Mouse (Mus musculus): ENCODE data around the gene Ssr4. TPM values are rescaled to one million over a fixed set of nuclear protein-coding genes. Genes with fewer than 3 reads are reported as not detected.
A peak's percentile ranks its signal among the peaks of the same experiment; 100 is the strongest.
"Not testable (repeated sequence)": the region's sequence is repeated elsewhere in the genome, so short reads cannot be mapped to it uniquely, and the experiment has no call there.

Gene Ssr4
- total RNA-seq (2014; rRNA removed), result 179 and 195 TPM in 2 replicates
- 309 and 426 TPM in 2 replicates for polyA plus RNA-seq (2012; rRNA removed)

- H3K4me3 ChIP-seq (ENCODE audit: insufficient read depth, low read depth, low read length), result peak within 1 kb of the TSS; percentile 86
- WGBS, result under 1% methylated on average over 52 of the region's 52 CpGs
- TF ChIP-seq CTCF (IDR thresholded peaks at IDR 0.05; ENCODE audit: low read depth, low read length), result peak; percentile 23
- peak; percentile 72 for TF ChIP-seq POLR2A (IDR thresholded peaks at IDR 0.05; ENCODE audit: extremely low read depth, insufficient read depth, low read length)
- DNase-seq (ENCODE audit: extremely low read depth, low read depth, low spot score), result peak; percentile 91
- no peaks in the 10 kb centered on the region for H3K27me3 ChIP-seq (ENCODE audit: control insufficient read depth, insufficient read depth, low read length)
- H3K9ac ChIP-seq (ENCODE audit: low read depth, low read length), result peak within 1 kb of the TSS; percentile 91
- peaks cover 17% of the 10 kb centered on the region for H3K4me1 ChIP-seq (ENCODE audit: control insufficient read depth, insufficient read depth, low read length)
- H3K36me3 ChIP-seq (ENCODE audit: control insufficient read depth, insufficient read depth, low read length), result peaks cover 14% of the 10 kb centered on the region; the same call in 1 of the 2 replicates
- H3K79me2 ChIP-seq (ENCODE audit: control insufficient read depth, insufficient read depth, low read length), result peaks cover 9% of the 10 kb centered on the region; the same call in 1 of the 2 replicates
- peak within 1 kb of the TSS; percentile 96 for H3K27ac ChIP-seq (replicated peaks; ENCODE audit: insufficient read depth, low read depth, low read length)
Measured at GRCm38 (mm10) chrX:73786364-73787224, at the start of gene Ssr4, which contains the start of gene Idh3g. Gene Ssr4, plus strand, starts transcription at chrX:73787028. Gene Idh3g, minus strand, starts transcription at chrX:73786897.

GRCm38 (mm10) chrX:73738155-73738554 lies 48.7 kb upstream of the Ssr4 start:
- no peak for DNase-seq (ENCODE audit: extremely low read depth, low read depth, low spot score)

GRCm38 (mm10) chrX:73739151-73739550 lies 47.7 kb upstream of the Ssr4 start:
- Histone ChIP-seq H3K27ac (replicated peaks; ENCODE audit: insufficient read depth, low read depth, low read length) (no peak overlapping the region), H3K4me1 (ENCODE audit: control insufficient read depth, insufficient read depth, low read length) (no peaks in the 10 kb centered on the region), H3K4me3 (ENCODE audit: insufficient read depth, low read depth, low read length) (no peak overlapping the region), H3K79me2 (ENCODE audit: control insufficient read depth, insufficient read depth, low read length) (no peaks in the 10 kb centered on the region), H3K9ac (ENCODE audit: low read depth, low read length) (no peak overlapping the region), H3K27me3 (ENCODE audit: control insufficient read depth, insufficient read depth, low read length) (no peaks in the 10 kb centered on the region), H3K36me3 (ENCODE audit: control insufficient read depth, insufficient read depth, low read length) (no peaks in the 10 kb centered on the region)
- WGBS, result 77% methylated on average over 5 of the region's 5 CpGs
- DNase-seq (ENCODE audit: extremely low read depth, low read depth, low spot score), result no peak
- TF ChIP-seq CTCF (IDR thresholded peaks at IDR 0.05; ENCODE audit: low read depth, low read length) (no peak), POLR2A (IDR thresholded peaks at IDR 0.05; ENCODE audit: extremely low read depth, insufficient read depth, low read length) (no peak)

More at GRCm38 (mm10) chrX:73738155-73738554, 48.7 kb upstream of the Ssr4 start:
- Histone ChIP-seq H3K79me2 (ENCODE audit: control insufficient read depth, insufficient read depth, low read length) (no peaks in the 10 kb centered on the region), H3K9ac (ENCODE audit: low read depth, low read length) (no peak overlapping the region), H3K27me3 (ENCODE audit: control insufficient read depth, insufficient read depth, low read length) (no peaks in the 10 kb centered on the region), H3K4me3 (ENCODE audit: insufficient read depth, low read depth, low read length) (no peak overlapping the region), H3K27ac (replicated peaks; ENCODE audit: insufficient read depth, low read depth, low read length) (no peak overlapping the region), H3K36me3 (ENCODE audit: control insufficient read depth, insufficient read depth, low read length) (peaks cover 2% of the 10 kb centered on the region; the same call in 1 of the 2 replicates), H3K4me1 (ENCODE audit: control insufficient read depth, insufficient read depth, low read length) (no peaks in the 10 kb centered on the region)
- TF ChIP-seq POLR2A (IDR thresholded peaks at IDR 0.05; ENCODE audit: extremely low read depth, insufficient read depth, low read length) (no peak), CTCF (IDR thresholded peaks at IDR 0.05; ENCODE audit: low read depth, low read length) (peak; percentile 30; the same call in 1 of the 2 replicates)
- WGBS, result 83% methylated on average over 1 of the region's 1 CpGs

DNA sequence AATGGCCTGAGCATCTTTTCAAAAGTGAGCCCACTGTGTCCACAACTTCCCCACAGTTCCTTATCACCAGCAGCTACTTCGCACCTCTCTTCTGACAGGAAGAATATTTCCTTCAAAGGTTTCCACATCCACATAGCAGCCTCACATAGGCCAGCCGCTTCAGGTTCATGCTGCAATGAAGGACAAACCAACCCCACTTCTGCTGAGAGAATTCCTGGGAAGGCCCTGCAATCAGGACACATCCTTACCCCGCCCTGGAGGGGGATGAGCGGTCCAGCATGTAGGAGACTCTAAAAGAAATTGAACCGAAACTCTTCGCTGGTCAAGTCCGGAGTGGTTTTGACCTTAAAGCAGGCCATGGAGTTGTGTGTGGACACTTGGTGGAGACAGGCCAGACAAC lies 47.0 kb upstream of the Ssr4 start:
- not testable (repeated sequence) for H3K27me3 ChIP-seq (ENCODE audit: control insufficient read depth, insufficient read depth, low read length); H3K4me3 ChIP-seq (ENCODE audit: insufficient read depth, low read depth, low read length); H3K9ac ChIP-seq (ENCODE audit: low read depth, low read length); H3K79me2 ChIP-seq (ENCODE audit: control insufficient read depth, insufficient read depth, low read length); H3K36me3 ChIP-seq (ENCODE audit: control insufficient read depth, insufficient read depth, low read length); DNase-seq (ENCODE audit: extremely low read depth, low read depth, low spot score); H3K4me1 ChIP-seq (ENCODE audit: control insufficient read depth, insufficient read depth, low read length); H3K27ac ChIP-seq (replicated peaks; ENCODE audit: insufficient read depth, low read depth, low read length)
- 96% methylated on average over 7 of the region's 7 CpGs for WGBS

- no peaks in the 10 kb centered on the region for H3K27me3 ChIP-seq (ENCODE audit: control insufficient read depth, insufficient read depth, low read length)
- H3K9ac ChIP-seq (ENCODE audit: low read depth, low read length), result no peak overlapping the region
- DNase-seq (ENCODE audit: extremely low read depth, low read depth, low spot score), result no peak
- no peak overlapping the region for H3K4me3 ChIP-seq (ENCODE audit: insufficient read depth, low read depth, low read length)
- 86% methylated on average over 1 of the region's 1 CpGs for WGBS
- no peak overlapping the region for H3K27ac ChIP-seq (replicated peaks; ENCODE audit: insufficient read depth, low read depth, low read length)
- TF ChIP-seq CTCF (IDR thresholded peaks at IDR 0.05; ENCODE audit: low read depth, low read length), result no peak
- no peak for TF ChIP-seq POLR2A (IDR thresholded peaks at IDR 0.05; ENCODE audit: extremely low read depth, insufficient read depth, low read length)
- no peaks in the 10 kb centered on the region for H3K79me2 ChIP-seq (ENCODE audit: control insufficient read depth, insufficient read depth, low read length)
- no peaks in the 10 kb centered on the region for H3K4me1 ChIP-seq (ENCODE audit: control insufficient read depth, insufficient read depth, low read length)
- H3K36me3 ChIP-seq (ENCODE audit: control insufficient read depth, insufficient read depth, low read length), result no peaks in the 10 kb centered on the region
Measured at GRCm38 (mm10) chrX:73744774-73745481, 41.9 kb upstream of the Ssr4 start.
